Mouse (Mus musculus) stomach, postnatal 0 days (tissue): ENCODE results near the gene Tmprss11c. TPM values are rescaled to one million over a fixed set of nuclear protein-coding genes. Genes with fewer than 3 reads are reported as not detected.
A peak's percentile ranks its signal among the peaks of the same experiment; 100 is the strongest.

ENCODE experiments used
- ATAC-seq: fragments of 200-750 bp; cut with Nextera tagmentation; 2 replicates; pipeline ENCODE4 v1.8.0; 2017; ENCODE audit not compliant: low FRiP score, low TSS enrichment
- DNase-seq: peaks from one replicate; pipeline ENCODE4 v3.0.0-alpha.2; 2016; ENCODE audit warnings: low spot score
- H3K27ac ChIP-seq: fragments of 300-500 bp; sonication (generic); replicated peaks from 2 replicates; pipeline ENCODE4 v1.5.1; 2014; ENCODE audit warnings: mild to moderate bottlenecking, control low read depth
- H3K27me3 ChIP-seq: fragments of 300-500 bp; sonication (generic); 2 replicates; pipeline ENCODE4 v1.6.1; 2014; ENCODE audit warnings: low read length; ENCODE audit not compliant: control insufficient read depth, insufficient read depth
- H3K36me3 ChIP-seq: fragments of 300-500 bp; sonication (generic); 2 replicates; pipeline ENCODE4 v1.6.1; 2014; ENCODE audit warnings: low read length, mixed read lengths; ENCODE audit not compliant: control insufficient read depth, insufficient read depth
- H3K4me1 ChIP-seq: fragments of 300-500 bp; sonication (generic); replicated peaks from 2 replicates; pipeline ENCODE4 v1.6.1; 2014; ENCODE audit warnings: antibody characterized with exemption; ENCODE audit not compliant: control insufficient read depth, insufficient read depth
- H3K4me2 ChIP-seq: fragments of 300-500 bp; sonication (generic); replicated peaks from 2 replicates; pipeline ENCODE4 v1.6.1; 2014; ENCODE audit warnings: low read depth, mild to moderate bottlenecking, control low read depth, moderate library complexity
- H3K4me3 ChIP-seq: fragments of 300-500 bp; sonication (generic); 2 replicates; pipeline ENCODE4 v1.5.1; 2014; ENCODE audit warnings: low read depth, low read length, control low read depth
- H3K9ac ChIP-seq: fragments of 300-500 bp; sonication (generic); 2 replicates; pipeline ENCODE4 v1.6.1; 2014; ENCODE audit warnings: mild to moderate bottlenecking, low read length, control low read depth, mixed read lengths
- H3K9me3 ChIP-seq: fragments of 300-500 bp; sonication (generic); 2 replicates; pipeline ENCODE4 v1.6.1; 2016; ENCODE audit warnings: low read length; ENCODE audit not compliant: control insufficient read depth
- CTCF ChIP-seq: IDR thresholded peaks from 2 replicates; pipeline ENCODE4 v1.5.1; 2016; ENCODE audit warnings: antibody characterized with exemption, low read depth, mild to moderate bottlenecking, moderate library complexity
- EP300 ChIP-seq: optimal IDR thresholded peaks from 2 replicates; pipeline ENCODE3; 2016; ENCODE audit warnings: antibody characterized with exemption
- WGBS: fragments of 180-500 bp; shearing (Covaris S2); extraction: QIAGEN DNeasy Blood & Tissue Kit; methylation state at CpG from one replicate; pipeline ENCODE4 v1.1.7; 2014; 5-methylcytosine and 5-hydroxymethylcytosine counted together
- polyA plus RNA-seq: library from polyadenylated mRNA; unstranded; fragments of >200 nt; fragmentation: Nextera tagmentation; extraction: Ambion mirVana; gene quantifications from 2 replicates; pipeline ENCODE4 v1.2.1, GENCODE M21; 2015

Gene Tmprss11c
- polyA plus RNA-seq, 1 experiment from 2014 or later, result not detected

- WGBS, result 84% methylated on average over 3 of the region's 3 CpGs
- no peak for DNase-seq
- H3K9ac ChIP-seq, result no peak overlapping the region
- no peak overlapping the region for H3K27ac ChIP-seq
- no peak for TF ChIP-seq EP300
- no peaks in the 10 kb centered on the region for H3K36me3 ChIP-seq
- H3K4me1 ChIP-seq, result no peaks in the 10 kb centered on the region
- H3K9me3 ChIP-seq, result no peaks in the 10 kb centered on the region
- no peak overlapping the region for H3K4me3 ChIP-seq
- no peaks in the 10 kb centered on the region for H3K27me3 ChIP-seq
- no peak overlapping the region for H3K4me2 ChIP-seq
- no peak for ATAC-seq
Observed at GRCm38 (mm10) chr5:86244275-86244674, 44.8 kb downstream of the Tmprss11c start.

GRCm38 (mm10) chr5:86227156-86227853 lies 61.8 kb downstream of the Tmprss11c start:
- TF ChIP-seq EP300 (no peak), CTCF (no peak)

GRCm38 (mm10) chr5:86197801-86198200 lies 91.3 kb downstream of the Tmprss11c start, which contains the start of gene Gnrhr:
Gene Gnrhr (minus strand): TSS chr5:86197901.
- no peak for ATAC-seq
- H3K9ac ChIP-seq, result no peak within 1 kb of the TSS
- TF ChIP-seq CTCF (no peak), EP300 (no peak)
- no peak within 1 kb of the TSS for H3K4me2 ChIP-seq
- no peak within 1 kb of the TSS for H3K4me3 ChIP-seq
- H3K27ac ChIP-seq, result no peak within 1 kb of the TSS
- H3K27me3 ChIP-seq, result no peaks in the 10 kb centered on the region
- no peaks in the 10 kb centered on the region for H3K36me3 ChIP-seq
- 88% methylated on average over 10 of the region's 10 CpGs for WGBS
- H3K4me1 ChIP-seq, result no peaks in the 10 kb centered on the region
- H3K9me3 ChIP-seq, result no peaks in the 10 kb centered on the region
- no peak for DNase-seq

More at GRCm38 (mm10) chr5:86227156-86227853, 61.8 kb downstream of the Tmprss11c start:
- Histone ChIP-seq H3K9me3 (no peaks in the 10 kb centered on the region), H3K27ac (no peak overlapping the region), H3K4me2 (no peak overlapping the region), H3K4me1 (no peaks in the 10 kb centered on the region), H3K27me3 (no peaks in the 10 kb centered on the region), H3K36me3 (no peaks in the 10 kb centered on the region), H3K9ac (no peak overlapping the region), H3K4me3 (no peak overlapping the region)
- DNase-seq (no peak), ATAC-seq (no peak)
- 57% methylated on average over 5 of the region's 5 CpGs for WGBS

- 7% methylated on average over 4 of the region's 4 CpGs for WGBS
Observed at GRCm38 (mm10) chr5:86191356-86191755, 97.8 kb downstream of the Tmprss11c start.

GRCm38 (mm10) chr5:86190770-86191169 lies 98.3 kb downstream of the Tmprss11c start:
- TF ChIP-seq EP300 (no peak), CTCF (peak; percentile 72)
- ATAC-seq (no peak), DNase-seq (no peak)
- no peak overlapping the region for H3K4me2 ChIP-seq
- no peaks in the 10 kb centered on the region for H3K27me3 ChIP-seq
- no peaks in the 10 kb centered on the region for H3K9me3 ChIP-seq
- no peaks in the 10 kb centered on the region for H3K36me3 ChIP-seq
- no peak overlapping the region for H3K27ac ChIP-seq
- H3K4me3 ChIP-seq, result no peak overlapping the region
- WGBS, result 28% methylated on average over 5 of the region's 5 CpGs
- H3K9ac ChIP-seq, result no peak overlapping the region
- no peaks in the 10 kb centered on the region for H3K4me1 ChIP-seq

More at GRCm38 (mm10) chr5:86191356-86191755, 97.8 kb downstream of the Tmprss11c start:
- Histone ChIP-seq H3K27me3 (no peaks in the 10 kb centered on the region), H3K36me3 (no peaks in the 10 kb centered on the region), H3K4me1 (no peaks in the 10 kb centered on the region), H3K9ac (no peak overlapping the region), H3K27ac (no peak overlapping the region), H3K9me3 (no peaks in the 10 kb centered on the region), H3K4me2 (no peak overlapping the region), H3K4me3 (no peak overlapping the region)
- ATAC-seq, result no peak
- DNase-seq, result no peak
- no peak for TF ChIP-seq EP300
- TF ChIP-seq CTCF, result peak; percentile 80

- 56% methylated on average over 15 of the region's 15 CpGs for WGBS
- TF ChIP-seq EP300 (no peak), CTCF (no peak)
- DNase-seq, result no peak
- Histone ChIP-seq H3K9ac (no peak overlapping the region), H3K4me3 (no peak overlapping the region), H3K27me3 (no peaks in the 10 kb centered on the region), H3K4me2 (no peak overlapping the region), H3K4me1 (no peaks in the 10 kb centered on the region), H3K36me3 (no peaks in the 10 kb centered on the region), H3K27ac (no peak overlapping the region), H3K9me3 (no peaks in the 10 kb centered on the region)
- no peak for ATAC-seq
Observed at GRCm38 (mm10) chr5:86190290-86190689, 98.8 kb downstream of the Tmprss11c start.
